ENCODE assay signal across 8 mouse cellular contexts in genomic region chr3:34443731-34444628, GRCm38 (mm10).
DNase-seq lines count a peak whose midpoint lies in the region; ATAC-seq and TF ChIP-seq lines count a peak whose summit lies in the region.

No protein-coding gene starts in this region.

- no peak for TF ChIP-seq CTCF in C2C12 (IDR thresholded peaks at IDR 0.05; ENCODE audit: control insufficient read depth, insufficient read depth, insufficient read length)
- TF ChIP-seq CTCF in left cerebral cortex, adult 2 months (IDR thresholded peaks at IDR 0.05) = no peak

- no peaks in the 10 kb centered on the region for H3K79me3 ChIP-seq in C2C12 (ENCODE audit: low read depth)

- intact Hi-C loops in left cerebral cortex, adult 2 months (cut with DNase I) = loop anchor here (2.0 to 5.0 kb wide), 3 partner anchors 117 to 218 kb away; no protein-coding TSS in a partner anchor

- peak; percentile 36 to 40 for DNase-seq in cerebellum, adult 18-20 months
- peak; percentile 35 for DNase-seq in forelimb bud, embryonic 11.5 days (ENCODE audit: low read depth, low spot score)
- DNase-seq in left cerebral cortex, adult 2 months (ENCODE audit: extremely low spot score in 1 of 2, low spot score in 2 of 2) = peak; percentile 29 to 58
- DNase-seq in urinary bladder, postnatal 14 days (ENCODE audit: low spot score) = no peak

- no peaks in the 10 kb centered on the region for H3K36me3 ChIP-seq in C2C12 (ENCODE audit: control insufficient read depth, insufficient read depth)
- H3K36me3 ChIP-seq in neural tube, embryonic 13.5 days = no peaks in the 10 kb centered on the region

- H3K79me2 ChIP-seq in C2C12 (ENCODE audit: control insufficient read depth, insufficient read depth) = no peaks in the 10 kb centered on the region

- peak overlapping the region; percentile 41 for H3K4me2 ChIP-seq in neural tube, embryonic 13.5 days

- H3K9me3 ChIP-seq in neural tube, embryonic 13.5 days = peaks cover 3% of the 10 kb centered on the region; the same call in 1 of the 2 replicates

- no peaks in the 10 kb centered on the region for H3K27me3 ChIP-seq in C2C12 (ENCODE audit: control insufficient read depth, insufficient read depth, insufficient read length)
- H3K27me3 ChIP-seq in neural tube, embryonic 13.5 days = peaks cover 30% of the 10 kb centered on the region

- H3K27ac ChIP-seq in left cerebral cortex, adult 2 months = peak overlapping the region; percentile 83
- H3K27ac ChIP-seq in neural tube, embryonic 13.5 days (replicated peaks) = peak overlapping the region; percentile 35; the same call in 1 of the 2 replicates

- H3K4me3 ChIP-seq in C2C12 (ENCODE audit: insufficient read depth, poor library complexity, severe bottlenecking) = no peak overlapping the region
- H3K4me3 ChIP-seq in left cerebral cortex, adult 2 months = no peak overlapping the region
- H3K4me3 ChIP-seq in neural tube, embryonic 13.5 days = no peak overlapping the region

- no peak overlapping the region for H3ac ChIP-seq in C2C12 (ENCODE audit: control insufficient read depth, insufficient read length, low read depth)

- 12% methylated on average over 28 of the region's 28 CpGs for WGBS in neural tube, embryonic 13.5 days

- H3K4me1 ChIP-seq in neural tube, embryonic 13.5 days (replicated peaks) = peaks cover 39% of the 10 kb centered on the region

- peak overlapping the region; percentile 4; the same call in 1 of the 2 replicates for H3K9ac ChIP-seq in neural tube, embryonic 13.5 days

- peak; percentile 85 for ATAC-seq in neural tube, embryonic 13.5 days (ENCODE audit: low read depth)
- no peak for ATAC-seq in erythroid progenitor cell, adult 5-6 weeks (replicated peaks; ENCODE audit: low FRiP score, poor library complexity, severe bottlenecking)
- ATAC-seq in erythroblast, adult 5-6 weeks (replicated peaks; ENCODE audit: low FRiP score, poor library complexity, severe bottlenecking) = no peak

TF ChIP-seq in C2C12, 6 proteins besides CTCF, POLR2A, EP300 and RAD21:
- TF ChIP-seq FOSL1 (IDR thresholded peaks at IDR 0.05; ENCODE audit: insufficient read depth, low read length, poor library complexity, severe bottlenecking) = no peak
- peak; percentile 34 for TF ChIP-seq MYOD1 (IDR thresholded peaks at IDR 0.05; ENCODE audit: control insufficient read depth, insufficient read length, low read depth)
- no peak for TF ChIP-seq MYOG (IDR thresholded peaks at IDR 0.05; ENCODE audit: control insufficient read depth, extremely low read depth, insufficient read length)
- no peak for TF ChIP-seq USF1 (IDR thresholded peaks at IDR 0.05; ENCODE audit: low read depth)
- no peak for TF ChIP-seq CEBPB (IDR thresholded peaks at IDR 0.05; ENCODE audit: low read depth)
- no peak for TF ChIP-seq MAX (IDR thresholded peaks at IDR 0.05)
TF ChIP-seq in C2C12: peak in this region for 1.
